Mouse (Mus musculus): Measurements from ENCODE around the gene Duoxa1.
"Not testable (repeated sequence)": the region's sequence is repeated elsewhere in the genome, so short reads cannot be mapped to it uniquely, and the experiment has no call there.

The Duoxa1 gene

DNA sequence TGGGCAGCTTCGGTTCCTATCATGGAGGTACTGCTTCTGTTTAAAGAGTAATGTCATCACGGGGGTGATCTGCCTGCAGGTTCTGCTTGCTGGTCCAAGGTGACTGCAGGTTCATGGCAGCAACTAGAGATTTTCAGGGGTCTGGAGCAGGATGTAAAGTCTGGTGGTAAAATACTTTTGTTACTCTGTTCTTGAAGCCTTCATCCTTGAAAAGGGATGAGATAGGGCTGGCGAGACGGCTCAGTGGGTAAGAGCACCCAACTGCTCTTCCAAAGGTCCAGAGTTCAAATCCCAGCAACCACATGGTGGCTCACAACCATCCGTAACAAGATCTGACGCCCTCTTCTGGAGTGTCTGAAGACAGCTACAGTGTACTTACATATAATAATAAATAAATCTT is 16.8 kb upstream of the Duoxa1 start:
- DNase-seq (ENCODE audit: low spot score) = not testable (repeated sequence)

DNA sequence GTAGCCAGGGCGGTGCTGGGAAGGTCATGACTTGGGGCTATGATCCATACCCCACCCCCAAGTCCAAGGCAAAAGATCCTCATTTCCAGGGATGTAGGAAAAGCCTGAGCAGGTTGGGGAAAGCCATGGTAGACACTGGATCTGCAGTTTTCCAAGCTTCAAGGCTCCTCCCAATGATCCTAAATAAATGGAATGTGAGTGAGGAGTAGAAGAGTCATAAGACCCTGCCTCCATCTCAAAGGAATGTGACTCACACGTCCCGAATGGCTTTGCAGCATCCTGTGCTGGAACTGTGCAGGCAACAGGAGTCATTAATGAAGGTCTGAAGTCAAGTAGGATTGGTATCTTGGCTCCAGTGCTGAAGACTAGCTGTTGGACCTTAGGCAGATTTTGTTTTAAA is 14.5 kb upstream of the Duoxa1 start:
- no peak for DNase-seq (ENCODE audit: low spot score)

- no peak for DNase-seq (ENCODE audit: low spot score)
Observed at GRCm38 (mm10) chr2:122325361-122325760, 11.8 kb upstream of the Duoxa1 start.

- no peak for DNase-seq (ENCODE audit: low spot score)
Observed at GRCm38 (mm10) chr2:122324586-122324985, 11.1 kb upstream of the Duoxa1 start.

GRCm38 (mm10) chr2:122323960-122324359 is 10.4 kb upstream of the Duoxa1 start:
- no peak for DNase-seq (ENCODE audit: low spot score)

DNA sequence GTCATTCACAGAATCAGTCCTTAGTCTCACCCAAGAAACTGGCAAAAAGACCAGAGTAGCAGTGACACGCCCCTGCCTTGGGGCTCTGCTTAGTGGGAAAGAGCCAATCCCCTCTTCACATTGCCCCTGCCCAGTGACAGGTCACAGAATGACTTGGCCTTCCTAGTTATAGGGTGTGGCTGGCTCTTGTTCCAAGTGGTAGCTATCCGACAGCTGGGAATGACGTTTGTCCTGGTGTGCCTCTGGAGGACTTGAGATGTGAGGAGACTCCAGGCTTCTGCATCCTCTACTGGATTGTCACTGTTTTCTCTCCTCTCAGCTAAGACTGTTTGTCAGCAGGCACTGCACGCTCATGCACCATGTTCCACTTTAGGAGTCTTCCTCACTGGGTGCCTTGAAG is 3.9 kb upstream of the Duoxa1 start:
- no peak for DNase-seq (ENCODE audit: low spot score)

- no peak for DNase-seq (ENCODE audit: low spot score)
Observed at GRCm38 (mm10) chr2:122315372-122315771, 1.8 kb upstream of the Duoxa1 start, which contains the start of gene Duox1. TSS of gene Duox1 (plus strand) at chr2:122315672.

- DNase-seq (ENCODE audit: low spot score) = peak; percentile 58
Observed at GRCm38 (mm10) chr2:122312722-122313417, 660 bp downstream of the Duoxa1 start.

DNA sequence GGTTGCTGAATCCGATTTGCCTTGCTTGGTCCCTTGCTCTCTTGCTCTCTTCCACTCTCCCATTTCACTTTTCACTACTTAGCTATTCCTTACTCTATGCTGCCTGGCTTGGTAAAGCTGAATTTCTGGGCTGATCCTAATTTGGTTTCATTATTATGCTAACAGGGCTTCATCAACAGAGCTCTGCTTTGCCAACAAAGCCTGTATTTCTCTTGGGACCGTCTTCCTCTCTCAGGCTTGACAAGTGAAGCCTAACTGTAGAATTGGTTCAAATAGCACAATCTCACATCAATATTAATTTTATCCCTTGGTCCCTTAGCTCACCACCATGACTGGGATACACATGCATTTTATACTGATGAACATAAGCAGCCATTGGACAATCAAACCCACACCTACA is 2.0 kb downstream of the Duoxa1 start:
- no peak for DNase-seq (ENCODE audit: low spot score)

- no peak for DNase-seq (ENCODE audit: low spot score)
Observed at GRCm38 (mm10) chr2:122309647-122310046, 3.9 kb downstream of the Duoxa1 start.

- no peak for DNase-seq (ENCODE audit: low spot score)
Observed at GRCm38 (mm10) chr2:122306184-122306583, 7.3 kb downstream of the Duoxa1 start.

GRCm38 (mm10) chr2:122305097-122305892 is 8.2 kb downstream of the Duoxa1 start:
- DNase-seq (ENCODE audit: low spot score) = no peak

DNA sequence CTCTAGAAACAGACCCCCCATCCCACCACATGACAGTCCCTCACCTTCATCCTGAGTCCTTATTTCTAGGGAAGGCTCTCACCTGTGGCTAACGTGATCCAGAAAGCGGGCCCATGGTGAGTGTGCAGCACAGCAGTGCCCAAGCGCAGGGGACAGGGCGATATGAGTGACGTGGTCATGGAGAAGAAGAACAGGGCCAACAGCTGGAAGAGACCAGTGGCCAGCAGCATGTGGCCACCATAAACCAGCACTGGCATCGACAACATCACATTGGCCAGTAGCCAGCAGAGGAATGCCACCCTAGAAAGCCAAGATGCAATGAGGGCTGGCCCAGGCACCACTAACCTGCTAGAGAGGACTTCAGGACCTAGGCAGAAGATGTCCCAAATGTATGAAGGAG is 9.0 kb downstream of the Duoxa1 start:
- no peak for DNase-seq (ENCODE audit: low spot score)

GRCm38 (mm10) chr2:122302574-122303241 is 10.8 kb downstream of the Duoxa1 start:
- DNase-seq (ENCODE audit: low spot score) = peak; percentile 49

DNA sequence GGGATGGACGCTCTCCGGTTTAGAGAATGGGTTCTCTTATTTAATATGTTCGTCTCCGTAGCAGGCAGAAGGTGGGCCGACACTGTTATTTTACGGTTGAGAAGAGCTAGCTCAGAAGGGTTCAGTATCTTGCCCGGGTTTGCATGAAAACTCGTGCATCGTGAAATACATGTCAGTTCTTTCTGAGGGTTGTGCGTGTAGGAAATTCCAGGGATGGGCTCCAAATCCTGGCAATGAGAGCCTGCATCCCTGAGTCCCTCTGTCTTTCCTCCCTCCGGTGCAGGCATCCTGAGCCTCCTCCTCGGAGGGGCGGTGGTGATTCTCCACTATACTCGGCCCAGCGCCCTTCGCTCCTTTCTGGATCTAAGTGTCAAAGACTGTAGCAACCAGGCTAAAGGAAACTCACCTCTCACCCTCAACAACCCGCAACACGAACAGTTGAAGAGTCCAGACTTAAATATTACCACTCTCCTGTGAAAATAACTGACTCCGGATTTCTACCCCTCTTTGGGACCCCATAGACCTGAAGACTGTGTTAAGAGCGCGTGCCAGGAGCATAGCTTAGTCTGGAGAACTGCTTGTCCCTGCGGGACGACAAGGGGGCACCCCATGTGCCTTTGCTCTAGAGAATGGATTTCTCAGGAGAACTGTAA is 11.5 kb downstream of the Duoxa1 start:
- DNase-seq (ENCODE audit: low spot score) = no peak

DNA sequence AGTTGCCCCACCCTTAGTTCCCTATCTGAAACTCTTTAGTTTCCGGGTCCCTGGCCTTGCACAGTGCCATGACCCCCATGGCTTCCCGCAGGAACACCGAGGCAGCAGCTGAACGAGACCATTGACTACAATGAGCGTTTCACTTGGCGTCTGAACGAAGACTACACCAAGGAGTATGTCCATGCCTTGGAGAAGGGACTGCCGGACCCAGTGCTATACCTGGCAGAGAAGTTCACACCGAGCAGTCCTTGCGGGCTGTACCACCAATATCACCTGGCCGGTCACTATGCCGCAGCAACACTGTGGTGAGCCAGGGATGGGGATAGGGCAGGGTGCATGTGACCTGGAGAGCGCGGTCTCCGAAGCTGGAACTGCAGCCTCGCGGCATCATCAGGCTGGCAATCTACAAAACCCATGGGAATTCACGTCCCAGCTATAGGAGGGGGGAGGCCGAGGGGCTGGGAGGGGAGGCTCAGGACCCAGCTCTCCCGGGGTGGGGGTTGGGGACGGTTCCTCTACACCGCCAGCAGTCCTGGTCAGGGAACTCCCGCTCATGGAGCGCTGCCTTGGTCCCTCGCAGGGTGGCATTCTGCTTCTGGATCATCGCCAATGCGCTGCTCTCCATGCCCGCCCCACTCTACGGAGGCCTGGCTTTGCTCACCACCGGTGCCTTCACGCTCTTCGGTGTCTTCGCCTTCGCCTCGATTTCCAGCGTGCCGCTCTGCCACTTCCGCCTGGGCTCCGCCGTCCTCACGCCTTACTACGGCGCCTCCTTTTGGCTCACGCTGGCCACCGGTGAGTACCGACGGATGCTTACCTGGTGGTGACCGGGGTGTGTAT is 12.2 kb downstream of the Duoxa1 start:
- peak; percentile 38 for DNase-seq (ENCODE audit: low spot score)

DNA sequence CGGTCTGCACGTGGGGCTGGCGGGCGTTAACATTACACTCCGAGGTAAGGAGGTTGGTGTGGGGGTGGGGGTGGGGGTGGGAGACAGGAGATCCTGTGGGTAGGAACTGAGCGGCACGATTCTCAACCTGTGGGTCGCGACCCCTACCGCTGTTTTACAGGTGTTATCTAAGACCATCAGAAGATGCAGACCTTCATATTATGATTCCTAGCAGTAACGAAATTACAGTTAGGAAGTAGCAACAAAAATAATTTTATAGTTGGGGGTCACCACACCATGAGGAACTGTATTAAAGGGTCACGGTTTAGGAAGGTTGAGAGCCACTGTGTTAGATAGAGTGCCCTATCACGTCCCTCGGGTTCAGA is 12.9 kb downstream of the Duoxa1 start:
- no peak for DNase-seq (ENCODE audit: low spot score)

DNA sequence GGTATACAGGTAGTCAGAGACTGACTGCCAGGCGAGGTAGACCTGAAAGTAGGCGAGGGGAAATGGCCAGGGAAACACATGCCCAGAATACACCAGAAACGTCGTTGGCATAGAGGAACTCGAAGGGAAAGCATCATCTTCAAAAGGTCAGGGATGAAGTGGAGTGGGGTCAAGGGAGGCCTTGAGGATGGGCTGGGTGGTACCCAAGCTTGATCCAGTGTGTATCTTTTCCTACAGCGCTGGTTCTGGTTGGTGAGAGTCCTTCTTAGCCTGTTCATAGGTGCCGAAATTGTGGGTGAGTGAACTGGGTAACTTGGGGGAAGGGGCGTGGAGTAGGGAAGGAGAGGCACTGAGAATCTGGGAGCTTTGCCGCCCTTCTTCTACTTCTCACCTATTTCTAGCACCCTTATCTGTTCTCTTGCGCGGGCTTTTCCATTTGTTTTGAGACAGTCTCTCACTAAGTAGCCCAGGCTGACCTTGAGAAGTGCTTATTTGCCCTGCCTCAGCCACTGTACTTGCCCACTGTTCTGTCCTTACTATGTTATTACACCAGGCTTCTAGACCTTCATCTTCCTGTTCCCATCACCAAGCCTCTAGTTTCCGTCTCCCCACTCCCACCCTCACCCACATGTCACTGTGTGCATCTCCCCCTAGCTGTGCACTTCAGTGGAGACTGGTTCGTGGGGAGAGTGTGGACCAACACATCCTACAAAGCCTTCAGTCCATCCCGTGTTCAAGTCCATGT is 13.4 kb downstream of the Duoxa1 start:
- no peak for DNase-seq (ENCODE audit: low spot score)

DNA sequence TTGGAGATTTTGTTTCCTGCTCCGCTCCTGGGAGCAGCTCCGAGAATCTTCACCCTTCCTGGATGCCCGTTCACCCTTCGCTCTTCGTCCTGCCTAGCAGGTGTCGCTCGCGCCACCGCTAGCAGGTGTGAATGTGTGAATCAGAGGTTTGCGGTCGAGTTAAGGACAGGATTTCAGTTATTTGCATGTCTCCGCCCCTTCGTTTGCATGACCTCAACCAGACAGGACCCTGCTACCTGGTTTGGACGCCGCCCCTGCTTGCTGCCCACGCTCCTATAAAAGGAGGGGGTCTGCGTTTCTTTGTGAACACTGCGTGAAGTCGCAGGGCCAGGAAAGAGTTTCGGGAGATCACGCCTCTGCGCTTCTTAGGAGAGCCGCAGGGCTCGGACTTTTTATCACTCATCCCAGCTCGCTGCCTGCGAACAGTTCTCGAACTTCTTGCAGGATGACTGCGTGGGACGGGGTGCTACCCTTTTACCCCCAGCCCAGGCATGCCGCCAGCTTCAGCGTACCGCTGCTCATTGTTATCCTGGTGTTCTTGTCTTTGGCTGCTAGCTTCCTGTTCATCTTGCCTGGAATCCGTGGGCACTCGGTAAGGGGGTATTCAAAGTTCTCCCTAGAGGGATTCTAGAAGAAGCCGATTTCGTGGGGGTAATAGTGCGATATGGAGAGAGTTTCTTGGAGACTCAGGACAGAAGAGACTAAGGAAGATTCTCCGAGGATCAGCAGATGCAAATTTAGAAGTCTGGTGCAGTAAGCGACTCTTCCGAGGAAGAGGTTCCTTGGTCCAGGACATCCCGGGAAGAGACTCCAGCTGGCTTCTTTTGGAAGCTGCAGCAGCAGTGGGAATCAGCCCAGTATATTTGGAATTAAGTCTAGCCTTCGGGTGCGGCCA is 14.7 kb downstream of the Duoxa1 start, which contains the start of gene Duoxa2:
Gene Duoxa2 (plus strand): TSS at position 305 of the 895 bp plus-strand sequence.
- DNase-seq (ENCODE audit: low spot score) = no peak

DNA sequence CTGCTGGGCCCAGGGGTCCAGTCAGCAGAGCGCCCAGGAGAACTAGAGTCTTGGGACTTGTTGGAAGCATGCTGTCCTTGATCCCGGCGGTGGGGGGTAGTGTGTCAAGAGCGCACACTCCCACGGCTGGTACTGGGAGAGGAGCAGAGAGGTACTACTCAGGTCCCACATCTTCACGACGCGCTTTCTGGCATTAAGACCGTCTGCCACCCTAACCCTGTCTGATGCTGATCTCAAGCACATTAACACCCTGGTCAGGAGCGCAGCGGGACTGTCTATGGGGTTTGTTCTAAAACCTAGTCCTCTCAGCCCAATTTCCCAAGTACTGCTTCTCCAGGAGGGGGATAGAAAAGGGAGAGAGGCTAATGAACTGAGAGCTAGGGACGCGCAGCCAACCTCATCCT is 15.4 kb downstream of the Duoxa1 start, which contains the start of gene Duox2:
Gene Duox2 (minus strand): TSS at position 354 of the 404 bp plus-strand sequence.
- DNase-seq (ENCODE audit: low spot score) = no peak

Data from ovary, postnatal 36 days (tissue).